Mouse (Mus musculus): ENCODE data around the gene Ccdc38. TPM values are rescaled to one million over a fixed set of nuclear protein-coding genes. Genes with fewer than 3 reads are reported as not detected.

Gene Ccdc38
- polyA plus RNA-seq, 1 experiment from 2014 or later = 0.56 TPM

- 2% methylated on average over 11 of the region's 11 CpGs for WGBS
- no peak for ATAC-seq (ENCODE audit: insufficient number of reproducible peaks, insufficient read depth, low FRiP score, low TSS enrichment, low read depth)
These were observed 48.4 kb downstream of the Ccdc38 start for GRCm38 (mm10) chr10:93588796-93589195.

DNA sequence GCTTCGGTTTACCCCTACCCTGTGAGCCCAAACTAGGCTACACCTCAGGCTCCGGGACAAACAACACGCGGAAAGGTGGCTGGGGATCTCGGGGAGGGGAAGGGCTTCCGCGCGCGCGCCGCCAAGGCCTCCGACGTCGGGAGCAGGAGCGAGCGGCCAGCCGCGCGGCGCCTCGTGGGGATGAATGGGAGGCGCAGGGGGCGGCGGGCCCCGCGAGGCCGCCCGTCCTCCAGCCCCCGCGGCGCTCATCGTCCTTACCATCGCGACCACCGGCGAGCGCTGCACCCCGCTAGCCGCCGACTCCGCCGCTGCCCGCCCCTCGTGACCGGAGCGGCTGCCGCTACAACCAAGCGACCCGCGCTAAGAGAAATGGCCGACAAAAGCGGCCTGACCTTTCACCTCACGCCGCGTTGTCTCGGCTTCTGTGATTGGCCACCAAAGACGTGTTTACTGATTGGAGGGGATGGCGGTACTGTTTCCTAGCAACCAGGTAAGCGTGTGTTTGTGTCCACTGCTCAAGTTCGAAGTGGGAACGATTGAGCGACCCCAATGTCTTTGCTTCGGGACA lies 48.9 kb downstream of the Ccdc38 start, which contains the start of gene Snrpf:
TSS of gene Snrpf (minus strand) at position 426 of the 568 bp plus-strand sequence.
- Histone ChIP-seq H3K4me2 (peak within 1 kb of the TSS; percentile 88), H3K27me3 (no peaks in the 10 kb centered on the region; the same call in 1 of the 2 replicates), H3K4me3 (peak within 1 kb of the TSS; percentile 85), H3K36me3 (peaks cover 27% of the 10 kb centered on the region), H3K27ac (peak within 1 kb of the TSS; percentile 82), H3K9me3 (no peaks in the 10 kb centered on the region), H3K9ac (peak within 1 kb of the TSS; percentile 87), H3K4me1 (peaks cover 11% of the 10 kb centered on the region)
- ATAC-seq (ENCODE audit: insufficient number of reproducible peaks, insufficient read depth, low FRiP score, low TSS enrichment, low read depth) = peak; percentile 85
- under 1% methylated on average over 63 of the region's 63 CpGs for WGBS

More at GRCm38 (mm10) chr10:93588796-93589195, 48.4 kb downstream of the Ccdc38 start:
- Histone ChIP-seq H3K4me3 (peak overlapping the region; percentile 85), H3K9me3 (no peaks in the 10 kb centered on the region), H3K36me3 (peaks cover 29% of the 10 kb centered on the region), H3K9ac (peak overlapping the region; percentile 87), H3K4me1 (peaks cover 11% of the 10 kb centered on the region), H3K27ac (peak overlapping the region; percentile 82), H3K27me3 (no peaks in the 10 kb centered on the region; the same call in 1 of the 2 replicates), H3K4me2 (peak overlapping the region; percentile 88)

GRCm38 (mm10) chr10:93592456-93592855 lies 52.0 kb downstream of the Ccdc38 start:
- ATAC-seq (ENCODE audit: insufficient number of reproducible peaks, insufficient read depth, low FRiP score, low TSS enrichment, low read depth) = no peak
- WGBS = 57% methylated on average over 12 of the region's 12 CpGs

GRCm38 (mm10) chr10:93594022-93594482 lies 53.6 kb downstream of the Ccdc38 start:
- peak overlapping the region; percentile 58; the same call in 1 of the 2 replicates for H3K9ac ChIP-seq
- peak overlapping the region; percentile 45 for H3K4me3 ChIP-seq
- no peaks in the 10 kb centered on the region for H3K36me3 ChIP-seq
- WGBS = 2% methylated on average over 22 of the region's 22 CpGs
- no peak overlapping the region for H3K27ac ChIP-seq
- no peaks in the 10 kb centered on the region for H3K9me3 ChIP-seq
- H3K4me2 ChIP-seq = peak overlapping the region; percentile 71
- no peaks in the 10 kb centered on the region; the same call in 1 of the 2 replicates for H3K27me3 ChIP-seq
- peak; percentile 63; the same call in 1 of the 2 replicates for ATAC-seq (ENCODE audit: insufficient number of reproducible peaks, insufficient read depth, low FRiP score, low TSS enrichment, low read depth)
- no peaks in the 10 kb centered on the region for H3K4me1 ChIP-seq

More at GRCm38 (mm10) chr10:93592456-93592855, 52.0 kb downstream of the Ccdc38 start:
- H3K27me3 ChIP-seq = no peaks in the 10 kb centered on the region; the same call in 1 of the 2 replicates
- peaks cover 11% of the 10 kb centered on the region for H3K4me1 ChIP-seq
- no peak overlapping the region for H3K9ac ChIP-seq
- H3K4me2 ChIP-seq = no peak overlapping the region
- H3K9me3 ChIP-seq = no peaks in the 10 kb centered on the region
- H3K27ac ChIP-seq = no peak overlapping the region
- no peak overlapping the region for H3K4me3 ChIP-seq
- 0 out of 2 replicates have a peak, but pooled peaks cover 2% of the 10 kb centered on the region for H3K36me3 ChIP-seq

DNA sequence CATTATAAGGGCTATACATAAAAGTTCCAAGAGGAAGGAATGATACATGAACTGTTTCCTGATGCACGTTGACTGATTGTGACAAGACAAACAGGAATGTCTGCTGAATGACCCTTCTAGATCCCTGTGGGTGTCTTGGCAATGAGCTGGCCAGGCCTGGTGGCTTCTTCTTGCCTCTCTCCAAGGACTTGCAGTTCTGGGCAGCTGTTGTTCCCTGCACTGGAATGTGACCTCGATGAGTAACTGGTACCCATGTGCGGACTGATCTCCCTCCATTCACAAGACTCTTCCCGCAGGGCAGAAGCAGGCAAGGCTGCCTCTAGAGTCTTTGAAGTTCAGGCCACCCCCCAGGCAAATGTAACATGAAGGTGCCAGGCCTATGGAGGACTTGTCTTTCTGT lies 55.4 kb downstream of the Ccdc38 start:
- Histone ChIP-seq H3K9me3 (no peaks in the 10 kb centered on the region), H3K27ac (no peak overlapping the region), H3K36me3 (no peaks in the 10 kb centered on the region), H3K9ac (no peak overlapping the region), H3K4me3 (no peak overlapping the region), H3K4me1 (no peaks in the 10 kb centered on the region), H3K4me2 (no peak overlapping the region), H3K27me3 (no peaks in the 10 kb centered on the region; the same call in 1 of the 2 replicates)
- no peak for ATAC-seq (ENCODE audit: insufficient number of reproducible peaks, insufficient read depth, low FRiP score, low TSS enrichment, low read depth)
- WGBS = 62% methylated on average over 4 of the region's 4 CpGs

- no peak for ATAC-seq (ENCODE audit: insufficient number of reproducible peaks, insufficient read depth, low FRiP score, low TSS enrichment, low read depth)
These were observed 56.2 kb downstream of the Ccdc38 start for GRCm38 (mm10) chr10:93596641-93597040.

GRCm38 (mm10) chr10:93602309-93602708 lies 61.9 kb downstream of the Ccdc38 start:
- Histone ChIP-seq H3K36me3 (no peaks in the 10 kb centered on the region), H3K4me1 (no peaks in the 10 kb centered on the region), H3K4me3 (no peak overlapping the region), H3K27me3 (no peaks in the 10 kb centered on the region), H3K9me3 (no peaks in the 10 kb centered on the region), H3K9ac (no peak overlapping the region), H3K27ac (no peak overlapping the region), H3K4me2 (no peak overlapping the region)
- WGBS = 76% methylated on average over 5 of the region's 5 CpGs
- no peak for ATAC-seq (ENCODE audit: insufficient number of reproducible peaks, insufficient read depth, low FRiP score, low TSS enrichment, low read depth)

More at GRCm38 (mm10) chr10:93596641-93597040, 56.2 kb downstream of the Ccdc38 start:
- H3K4me2 ChIP-seq = no peak overlapping the region
- no peaks in the 10 kb centered on the region for H3K36me3 ChIP-seq
- no peak overlapping the region for H3K9ac ChIP-seq
- no peaks in the 10 kb centered on the region for H3K27me3 ChIP-seq
- H3K9me3 ChIP-seq = no peaks in the 10 kb centered on the region
- WGBS = 79% methylated on average over 3 of the region's 3 CpGs
- no peak overlapping the region for H3K27ac ChIP-seq
- no peaks in the 10 kb centered on the region for H3K4me1 ChIP-seq
- no peak overlapping the region for H3K4me3 ChIP-seq

DNA sequence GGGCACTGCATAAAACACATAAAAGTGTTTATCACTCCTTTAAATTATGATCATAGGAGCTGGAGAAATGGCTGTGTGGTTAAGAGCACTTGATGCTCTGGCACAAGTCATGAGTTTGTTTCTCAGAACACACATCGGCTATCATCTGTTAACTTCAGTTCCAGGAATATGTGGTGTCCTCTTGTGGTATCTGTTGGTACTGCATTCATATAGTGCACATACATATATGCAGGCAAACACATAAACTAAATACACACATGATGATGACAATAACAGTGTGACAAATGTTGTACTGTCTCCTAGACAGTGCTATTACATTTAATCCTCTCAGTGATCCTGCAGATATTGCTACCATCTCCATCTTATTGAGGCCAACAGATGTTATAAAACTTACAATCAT lies 62.8 kb downstream of the Ccdc38 start:
- ATAC-seq (ENCODE audit: insufficient number of reproducible peaks, insufficient read depth, low FRiP score, low TSS enrichment, low read depth) = no peak
- H3K27me3 ChIP-seq = no peaks in the 10 kb centered on the region
- no peak overlapping the region for H3K9ac ChIP-seq
- H3K4me2 ChIP-seq = no peak overlapping the region
- H3K9me3 ChIP-seq = no peaks in the 10 kb centered on the region
- H3K36me3 ChIP-seq = no peaks in the 10 kb centered on the region
- H3K27ac ChIP-seq = no peak overlapping the region
- H3K4me1 ChIP-seq = no peaks in the 10 kb centered on the region
- no peak overlapping the region for H3K4me3 ChIP-seq
- 91% methylated on average over 1 of the region's 1 CpGs for WGBS

DNA sequence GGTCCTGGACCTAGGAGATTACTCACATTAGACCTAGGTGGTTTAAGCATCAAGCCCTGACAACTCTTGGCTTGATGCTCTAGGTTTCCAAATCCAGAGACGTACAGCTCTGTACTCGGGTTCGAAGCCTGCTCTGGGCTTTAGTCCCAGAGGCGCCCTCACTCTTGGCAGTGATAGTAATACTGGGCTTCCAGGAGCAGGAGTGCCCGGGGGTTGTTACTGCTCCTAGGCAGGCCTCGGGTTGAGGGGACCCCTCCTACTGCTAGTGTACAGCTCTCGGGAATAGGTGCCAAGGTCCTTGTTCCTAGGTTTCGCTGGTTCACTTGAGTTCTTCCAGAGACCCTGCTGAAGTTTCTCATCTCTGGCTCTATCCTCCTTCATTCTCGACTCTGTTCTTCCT lies 65.9 kb downstream of the Ccdc38 start:
- Histone ChIP-seq H3K9me3 (no peaks in the 10 kb centered on the region), H3K36me3 (no peaks in the 10 kb centered on the region), H3K4me1 (no peaks in the 10 kb centered on the region), H3K9ac (no peak overlapping the region), H3K4me3 (no peak overlapping the region), H3K27ac (no peak overlapping the region), H3K4me2 (no peak overlapping the region), H3K27me3 (no peaks in the 10 kb centered on the region)
- ATAC-seq (ENCODE audit: insufficient number of reproducible peaks, insufficient read depth, low FRiP score, low TSS enrichment, low read depth) = no peak
- 90% methylated on average over 9 of the region's 9 CpGs for WGBS

DNA sequence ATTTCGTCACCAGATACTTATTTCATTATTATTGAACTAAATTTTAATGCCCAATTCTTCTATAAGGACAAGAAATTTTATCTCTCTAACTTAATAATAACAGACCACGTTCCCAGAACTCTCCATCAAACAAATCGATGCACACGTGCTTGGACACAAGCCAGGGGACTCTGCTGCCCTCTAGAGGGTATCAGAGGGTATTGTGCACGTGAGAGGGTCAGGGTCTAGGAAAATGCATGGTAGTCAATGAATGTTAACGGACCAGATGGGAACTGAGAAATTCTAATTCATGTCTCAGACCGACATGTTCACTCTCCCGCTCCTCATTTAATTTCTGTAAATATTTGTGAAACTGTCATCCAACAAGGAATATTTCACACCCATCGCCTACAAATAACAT lies 67.6 kb downstream of the Ccdc38 start:
- H3K27me3 ChIP-seq = no peaks in the 10 kb centered on the region
- no peak overlapping the region for H3K9ac ChIP-seq
- ATAC-seq (ENCODE audit: insufficient number of reproducible peaks, insufficient read depth, low FRiP score, low TSS enrichment, low read depth) = no peak
- H3K4me1 ChIP-seq = no peaks in the 10 kb centered on the region
- H3K36me3 ChIP-seq = no peaks in the 10 kb centered on the region
- H3K27ac ChIP-seq = no peak overlapping the region
- H3K4me2 ChIP-seq = no peak overlapping the region
- WGBS = 50% methylated on average over 9 of the region's 9 CpGs
- no peak overlapping the region for H3K4me3 ChIP-seq
- no peaks in the 10 kb centered on the region for H3K9me3 ChIP-seq

DNA sequence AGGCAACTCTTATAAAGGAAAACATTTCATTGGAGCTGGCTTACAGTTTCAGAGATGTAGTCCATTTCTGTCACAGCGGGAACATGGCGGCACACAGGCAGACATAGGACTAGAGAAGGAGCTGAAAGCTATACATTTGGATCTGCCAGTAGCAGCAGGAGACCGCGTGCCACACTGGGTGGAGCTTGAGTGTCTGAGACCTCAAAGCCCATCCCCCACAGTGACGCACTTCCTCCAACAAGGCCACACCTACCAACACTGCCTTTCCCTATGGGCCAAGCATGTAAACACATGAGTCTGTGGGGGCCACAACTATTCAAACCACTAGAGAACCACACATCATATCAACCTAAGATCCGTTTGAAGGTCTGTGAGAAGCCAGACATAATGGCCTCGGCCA lies 68.8 kb downstream of the Ccdc38 start:
- Histone ChIP-seq H3K27ac (no peak overlapping the region), H3K36me3 (no peaks in the 10 kb centered on the region), H3K4me2 (no peak overlapping the region), H3K4me1 (no peaks in the 10 kb centered on the region), H3K9ac (no peak overlapping the region), H3K4me3 (no peak overlapping the region), H3K27me3 (no peaks in the 10 kb centered on the region), H3K9me3 (0 out of 2 replicates have a peak, but pooled peaks cover 4% of the 10 kb centered on the region)
- WGBS = 93% methylated on average over 7 of the region's 7 CpGs
- ATAC-seq (ENCODE audit: insufficient number of reproducible peaks, insufficient read depth, low FRiP score, low TSS enrichment, low read depth) = no peak

GRCm38 (mm10) chr10:93610896-93611295 lies 70.5 kb downstream of the Ccdc38 start:
- H3K27ac ChIP-seq = no peak overlapping the region
- no peak overlapping the region for H3K4me3 ChIP-seq
- ATAC-seq (ENCODE audit: insufficient number of reproducible peaks, insufficient read depth, low FRiP score, low TSS enrichment, low read depth) = no peak
- WGBS = 100% methylated on average over 1 of the region's 1 CpGs
- H3K27me3 ChIP-seq = no peaks in the 10 kb centered on the region
- 0 out of 2 replicates have a peak, but pooled peaks cover 4% of the 10 kb centered on the region for H3K9me3 ChIP-seq
- H3K4me1 ChIP-seq = no peaks in the 10 kb centered on the region
- H3K36me3 ChIP-seq = no peaks in the 10 kb centered on the region
- H3K4me2 ChIP-seq = no peak overlapping the region
- H3K9ac ChIP-seq = no peak overlapping the region

Data from embryonic facial prominence, embryonic 13.5 days (tissue).